Mouse (Mus musculus): ENCODE results near the gene Myocos. TPM values are rescaled to one million over a fixed set of nuclear protein-coding genes. Genes with fewer than 3 reads are reported as not detected.

Myocos gene
- not detected in 2 replicates for polyA plus RNA-seq (2015; fragmentation: Nextera tagmentation; extraction: Ambion mirVana)

DNA sequence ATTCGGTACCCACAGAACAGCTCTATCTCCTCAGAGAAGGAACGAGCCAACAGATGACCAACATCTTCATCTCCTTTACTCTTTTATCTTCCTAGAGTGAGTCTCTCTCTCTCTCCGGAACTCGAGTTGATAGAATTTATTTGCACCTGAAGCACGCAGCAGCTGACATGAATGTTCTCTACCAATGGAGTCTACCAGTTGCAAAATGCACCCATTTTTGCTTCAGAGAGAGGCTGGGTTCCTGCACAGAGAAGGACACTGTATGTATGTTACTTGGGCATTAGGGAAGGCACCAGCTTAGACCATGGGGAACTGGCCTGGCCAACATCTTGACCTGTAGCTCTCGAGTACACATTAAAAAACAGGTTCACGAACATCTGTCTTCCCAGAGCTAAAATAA, at the start of gene Myocos:
Gene Myocos, minus strand, starts transcription at position 101 of the 400 bp plus-strand sequence.

DNA sequence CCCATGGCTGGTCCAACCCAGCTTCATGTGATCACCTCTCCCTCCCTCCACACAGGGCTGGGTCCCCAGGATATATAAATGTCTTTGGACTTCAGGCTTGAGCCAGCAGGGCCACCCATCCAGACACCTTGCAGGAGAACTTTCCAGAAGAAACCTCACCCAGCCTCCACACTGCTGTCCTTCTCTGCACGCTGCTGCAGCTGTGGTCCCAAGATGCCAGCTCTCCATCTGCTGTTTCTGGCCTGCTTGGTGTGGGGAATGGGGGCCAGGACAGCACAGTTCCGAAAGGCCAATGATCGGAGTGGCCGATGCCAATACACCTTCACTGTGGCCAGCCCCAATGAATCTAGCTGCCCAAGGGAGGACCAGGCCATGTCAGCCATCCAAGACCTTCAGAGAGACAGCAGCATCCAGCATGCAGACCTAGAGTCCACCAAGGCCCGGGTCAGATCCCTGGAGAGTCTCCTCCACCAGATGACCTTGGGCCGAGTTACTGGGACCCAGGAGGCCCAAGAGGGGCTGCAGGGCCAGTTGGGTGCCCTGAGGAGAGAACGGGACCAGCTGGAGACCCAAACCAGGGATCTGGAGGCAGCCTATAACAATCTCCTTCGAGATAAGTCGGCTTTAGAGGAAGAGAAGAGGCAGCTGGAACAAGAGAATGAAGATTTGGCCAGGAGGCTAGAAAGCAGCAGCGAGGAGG, 18.8 kb downstream of the Myocos start, which contains the start of gene Myoc:
Gene Myoc, plus strand, starts transcription at position 105 of the 700 bp plus-strand sequence.

Small RNA genes within 50 kb of the gene (microRNA-seq; reads per million reads assigned to microRNA genes)
- gene Gm27616, result not detected

Other genes with a start within 250 kb of the Myocos start
- gene Dnm3, start 180.2 kb downstream of the Myocos start, polyA plus RNA-seq (2015; fragmentation: Nextera tagmentation; extraction: Ambion mirVana), result 54.8 and 61.4 TPM in 2 replicates
- 11.4 and 13.7 TPM in 2 replicates for gene Mettl13, start 109.7 kb downstream of the Myocos start, polyA plus RNA-seq (2015; fragmentation: Nextera tagmentation; extraction: Ambion mirVana)
- gene Vamp4, start 87.7 kb downstream of the Myocos start, polyA plus RNA-seq (2015; fragmentation: Nextera tagmentation; extraction: Ambion mirVana), result 81.4 and 85.3 TPM in 2 replicates
- gene Myoc, start 19.1 kb downstream of the Myocos start, polyA plus RNA-seq (2015; fragmentation: Nextera tagmentation; extraction: Ambion mirVana), result 0.23 and 0.32 TPM in 2 replicates
- 139 and 148 TPM in 2 replicates for gene Prrc2c, start 82.3 kb upstream of the Myocos start, polyA plus RNA-seq (2015; fragmentation: Nextera tagmentation; extraction: Ambion mirVana)
- 0.57 and 0.80 TPM in 2 replicates for gene Fmo4, start 155.8 kb upstream of the Myocos start, polyA plus RNA-seq (2015; fragmentation: Nextera tagmentation; extraction: Ambion mirVana)
- gene Fmo1, start 208.4 kb upstream of the Myocos start, polyA plus RNA-seq (2015; fragmentation: Nextera tagmentation; extraction: Ambion mirVana), result 27.9 and 31.3 TPM in 2 replicates
- 0.27 and 0.29 TPM in 2 replicates for gene Fmo2, start 240.5 kb upstream of the Myocos start, polyA plus RNA-seq (2015; fragmentation: Nextera tagmentation; extraction: Ambion mirVana)

Data from neural tube, postnatal 0 days (tissue).